Mouse (Mus musculus): ENCODE data around the gene Sycp2l. TPM values are rescaled to one million over a fixed set of nuclear protein-coding genes. Genes with fewer than 3 reads are reported as not detected.

The Sycp2l gene
- under 1 TPM in 1 of 2 experiments, not detected in 1; 0.18 TPM for total RNA-seq (2021)
- long read RNA-seq = 0 reads

DNA sequence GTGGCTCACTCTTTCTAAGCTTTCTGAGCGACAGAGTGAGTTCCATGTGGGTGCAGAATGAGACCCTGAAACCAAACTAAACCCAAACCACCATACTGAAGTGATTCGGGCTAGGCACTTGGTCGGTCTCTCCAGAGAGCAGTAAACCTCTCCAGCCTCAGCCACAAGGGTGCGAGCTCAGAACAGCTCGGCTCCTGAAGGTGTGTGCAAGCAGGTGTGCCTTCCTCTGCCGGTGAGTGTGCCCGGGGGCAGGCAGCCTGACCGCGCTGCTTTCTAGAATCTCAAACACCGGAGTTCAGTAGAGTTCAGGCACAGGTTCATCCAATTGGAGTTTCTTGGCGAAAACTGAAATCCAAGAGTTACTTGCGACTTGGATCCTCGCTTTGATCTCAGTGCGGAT lies at the start of gene Sycp2l:
Gene Sycp2l, plus strand, starts transcription at position 368 of the 400 bp plus-strand sequence.
- no peak for DNase-seq (ENCODE audit: low spot score in 2 of 2)

- DNase-seq (ENCODE audit: low spot score in 2 of 2) = no peak
These were observed 46.5 kb upstream of the Sycp2l start for GRCm38 (mm10) chr13:41067618-41068017.

- no peak for DNase-seq (ENCODE audit: low spot score in 2 of 2)
These were observed 42.5 kb upstream of the Sycp2l start for GRCm38 (mm10) chr13:41071617-41072016.

DNA sequence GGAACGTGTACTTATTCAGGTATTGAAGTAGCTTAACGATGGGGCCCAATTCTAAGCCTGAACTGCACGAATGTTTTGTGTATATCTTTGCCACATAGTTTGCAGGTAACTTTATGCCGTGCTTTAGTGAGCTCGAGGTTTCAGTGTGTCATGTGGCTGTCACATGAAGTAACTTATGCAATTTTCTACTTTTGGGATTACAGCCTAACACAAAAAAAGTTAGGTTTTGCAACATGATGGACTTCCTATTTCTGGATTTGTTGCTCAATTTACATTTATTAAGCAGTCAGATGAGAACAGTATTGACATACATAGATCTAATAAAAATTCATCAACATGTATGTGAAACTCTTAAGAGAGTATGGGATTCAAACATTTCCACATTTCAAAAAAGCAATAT lies 40.3 kb upstream of the Sycp2l start:
- no peak for DNase-seq (ENCODE audit: low spot score in 2 of 2)

DNA sequence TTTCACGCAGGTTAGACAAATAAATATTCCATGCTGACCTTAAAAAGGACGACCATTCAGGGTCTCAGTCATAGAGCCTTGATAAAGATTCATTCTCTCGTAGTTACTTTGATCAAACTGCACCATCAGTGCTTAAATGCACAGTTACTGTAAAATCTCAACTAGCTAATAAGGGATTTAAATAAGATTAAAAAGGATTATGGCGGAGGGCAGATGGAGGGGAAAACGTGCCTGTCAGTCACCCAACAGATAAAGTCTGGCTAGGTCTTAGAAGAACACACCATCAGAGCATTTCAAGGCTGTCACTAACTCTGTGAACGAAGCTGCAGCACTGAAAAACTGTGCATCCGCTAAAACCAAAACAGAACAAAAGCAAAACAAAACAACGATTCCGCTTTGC lies 36.2 kb upstream of the Sycp2l start:
- no peak for DNase-seq (ENCODE audit: low spot score in 2 of 2)

GRCm38 (mm10) chr13:41078690-41079420 lies 35.3 kb upstream of the Sycp2l start:
- no peak for DNase-seq (ENCODE audit: low spot score in 2 of 2)

DNA sequence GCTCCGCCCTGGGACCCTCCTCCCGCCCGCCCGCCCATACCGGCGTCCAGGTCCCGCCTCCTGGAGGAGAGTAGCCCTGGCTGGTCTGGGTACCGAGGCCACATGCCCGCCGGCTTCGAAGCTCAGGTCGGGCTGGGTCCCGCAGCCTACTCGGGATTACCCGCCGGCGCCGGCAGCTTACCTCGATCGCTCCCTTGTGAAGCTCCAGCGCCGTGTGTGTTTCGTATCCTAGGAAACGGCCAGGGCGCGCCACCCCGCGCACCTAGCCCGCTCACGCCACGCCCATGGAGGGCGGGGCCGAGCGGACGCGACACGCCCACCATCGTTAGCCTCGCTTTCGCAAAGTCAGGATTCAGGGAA lies 34.7 kb upstream of the Sycp2l start, which contains the start of gene Mak:
Gene Mak, minus strand, starts transcription at position 286 of the 360 bp plus-strand sequence.
- peak; percentile 35 to 57 for DNase-seq (ENCODE audit: low spot score in 2 of 2)

DNA sequence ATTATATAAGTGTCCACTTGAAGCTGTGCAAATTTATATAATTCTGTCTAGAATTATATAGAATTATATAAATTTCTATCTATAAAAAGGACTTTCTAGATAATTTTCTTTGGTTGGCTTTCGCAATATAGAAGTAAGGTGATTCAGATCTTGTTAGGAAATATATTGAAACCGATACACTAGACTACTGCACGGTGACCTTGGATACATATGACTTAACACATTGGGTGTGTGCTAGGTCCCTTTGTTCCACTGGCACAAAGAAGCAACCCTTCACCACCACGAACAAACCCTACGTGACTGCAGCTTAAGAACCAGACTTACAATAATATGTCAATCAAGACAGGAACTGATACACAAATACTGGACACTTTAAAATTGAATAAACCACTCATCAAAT lies 34.2 kb upstream of the Sycp2l start:
- DNase-seq (ENCODE audit: low spot score in 2 of 2) = no peak

DNA sequence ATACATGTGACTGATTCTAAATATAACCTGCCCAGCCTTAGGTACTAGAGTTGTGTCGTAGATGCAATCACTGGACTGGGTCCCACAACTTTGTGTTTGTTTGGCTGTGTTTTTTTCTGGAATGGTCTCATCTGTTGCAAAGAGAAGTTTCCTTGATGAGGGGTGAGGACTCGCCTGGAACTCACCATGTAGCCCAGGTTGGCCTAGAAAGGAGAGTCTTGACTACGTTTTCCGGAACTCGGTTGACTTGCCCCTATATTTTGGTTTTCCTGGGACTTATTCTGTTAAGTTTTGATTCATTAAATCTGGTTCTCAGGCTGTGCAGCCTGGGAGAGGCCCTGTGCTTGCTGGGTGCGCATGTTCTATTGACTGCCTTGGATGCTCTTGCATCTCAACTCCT lies 33.4 kb upstream of the Sycp2l start:
- DNase-seq (ENCODE audit: low spot score in 2 of 2) = no peak

DNA sequence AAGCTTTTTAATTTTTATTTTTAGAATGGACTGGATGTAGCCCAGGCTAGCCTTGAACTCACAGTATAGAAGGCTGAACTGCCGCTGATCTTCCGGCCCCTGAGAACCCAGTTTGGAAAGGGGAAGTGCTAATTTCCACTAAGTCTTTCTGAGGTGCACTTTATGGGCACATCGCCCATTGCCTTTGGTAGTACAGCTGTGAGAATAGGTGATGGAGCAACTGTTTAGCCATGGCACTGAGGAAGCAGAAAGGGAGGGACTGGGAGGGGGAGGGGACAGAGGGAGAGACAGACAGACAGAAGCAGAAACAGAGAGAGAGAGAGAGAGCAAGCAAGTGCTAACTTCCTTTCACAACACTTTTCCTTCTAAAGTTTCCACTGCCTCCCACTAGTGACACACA lies 29.6 kb upstream of the Sycp2l start:
- DNase-seq (ENCODE audit: low spot score in 2 of 2) = no peak

DNA sequence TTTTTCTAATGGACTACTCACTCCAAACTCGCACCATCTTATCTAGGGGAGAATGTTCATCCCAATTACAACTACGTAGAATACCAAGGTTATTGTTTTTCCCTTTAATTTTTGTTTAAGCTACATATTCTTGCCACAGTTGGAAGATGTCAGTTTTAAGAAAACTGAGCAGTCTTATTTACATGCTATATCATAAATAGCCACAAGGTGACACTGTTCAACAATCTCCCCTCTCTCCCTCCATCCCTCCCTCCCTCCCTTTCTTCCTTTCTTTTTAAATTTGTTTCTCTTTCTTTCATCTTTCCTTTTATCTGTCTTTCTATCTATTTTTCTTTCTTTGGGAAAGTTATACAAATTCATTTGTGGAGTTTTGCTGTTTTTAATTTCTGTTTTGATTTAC lies 29.0 kb upstream of the Sycp2l start:
- no peak for DNase-seq (ENCODE audit: low spot score in 2 of 2)

DNA sequence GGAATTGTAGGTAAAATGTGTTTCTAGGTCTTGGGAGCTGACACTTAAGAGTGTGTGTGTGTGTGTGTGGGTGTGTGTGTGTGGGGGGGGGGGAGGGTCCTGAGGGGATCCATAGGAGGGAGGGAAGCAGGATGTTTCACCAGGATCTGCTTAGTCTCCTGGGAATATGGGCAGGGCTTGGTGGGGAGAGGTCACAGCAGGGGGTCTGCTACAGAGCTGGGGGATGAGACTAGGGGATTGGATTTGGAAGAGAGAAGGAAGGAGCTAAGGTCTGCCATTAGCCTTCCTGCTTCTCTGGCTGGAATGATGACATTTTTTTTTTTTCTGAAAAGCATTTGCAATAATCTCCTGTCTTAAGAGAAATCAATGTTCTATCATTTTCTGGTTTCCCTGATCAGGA lies 25.4 kb upstream of the Sycp2l start:
- DNase-seq (ENCODE audit: low spot score in 2 of 2) = no peak

DNA sequence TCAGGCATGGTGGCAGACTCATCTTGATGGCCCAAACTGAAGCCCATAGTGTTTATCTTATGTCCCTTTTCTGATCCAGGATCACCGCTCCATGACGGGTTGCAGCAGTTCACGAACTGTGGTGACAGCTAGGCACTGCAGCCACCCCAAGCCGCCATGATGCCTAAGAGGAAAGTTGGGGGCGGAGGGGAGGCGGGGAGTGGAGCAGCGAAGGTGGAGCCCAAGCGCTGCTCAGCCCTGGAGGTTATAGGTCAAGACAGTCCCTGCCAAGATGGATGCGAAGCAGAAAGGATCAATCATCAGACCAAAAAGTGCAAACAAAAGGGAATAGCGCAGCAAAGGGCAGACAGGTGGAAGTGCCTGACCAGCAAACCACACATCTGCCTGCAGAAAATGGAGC lies 22.8 kb upstream of the Sycp2l start:
- DNase-seq (ENCODE audit: low spot score in 2 of 2) = no peak

- DNase-seq (ENCODE audit: low spot score in 2 of 2) = no peak
These were observed 19.9 kb upstream of the Sycp2l start for GRCm38 (mm10) chr13:41094160-41094559.

- DNase-seq (ENCODE audit: low spot score in 2 of 2) = no peak
These were observed 16.6 kb upstream of the Sycp2l start for GRCm38 (mm10) chr13:41097324-41098058.

- DNase-seq (ENCODE audit: low spot score in 2 of 2) = no peak
These were observed 15.8 kb upstream of the Sycp2l start for GRCm38 (mm10) chr13:41098325-41098724.

- DNase-seq (ENCODE audit: low spot score in 2 of 2) = no peak
These were observed 14.1 kb upstream of the Sycp2l start for GRCm38 (mm10) chr13:41100031-41100430.

DNA sequence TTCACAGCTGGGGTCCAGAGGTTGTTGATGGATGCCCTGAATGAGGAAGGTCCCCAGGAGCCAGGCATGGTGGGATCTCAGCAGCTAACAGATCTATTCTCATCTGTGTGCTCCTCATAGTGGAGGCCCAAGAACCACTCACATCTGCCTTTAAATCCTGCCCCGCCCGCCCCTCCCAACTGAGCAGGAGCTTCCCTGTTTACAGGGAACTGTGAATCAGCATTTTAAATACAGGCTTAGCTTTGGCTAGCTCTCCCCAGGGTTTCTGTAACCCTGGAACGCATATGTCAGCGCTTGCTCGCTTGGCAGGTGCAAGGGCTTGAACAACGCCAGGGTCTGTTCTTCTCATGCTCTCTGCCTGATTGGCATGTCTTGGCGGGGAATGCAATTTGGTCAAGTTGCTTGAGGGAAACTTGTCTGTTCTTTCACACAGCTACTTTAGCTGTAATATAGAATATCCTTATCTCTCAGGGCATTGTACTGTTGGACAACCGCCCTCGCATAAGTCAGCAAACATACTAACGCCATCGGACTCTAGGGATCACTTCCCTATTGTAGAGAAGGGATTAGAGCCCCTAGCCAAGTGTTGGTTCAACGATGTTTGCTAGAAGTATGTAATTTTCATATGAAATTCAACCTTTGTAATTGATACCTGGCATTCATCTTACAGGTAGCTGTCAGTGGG lies 10.1 kb upstream of the Sycp2l start:
- no peak for DNase-seq (ENCODE audit: low spot score in 2 of 2)

DNA sequence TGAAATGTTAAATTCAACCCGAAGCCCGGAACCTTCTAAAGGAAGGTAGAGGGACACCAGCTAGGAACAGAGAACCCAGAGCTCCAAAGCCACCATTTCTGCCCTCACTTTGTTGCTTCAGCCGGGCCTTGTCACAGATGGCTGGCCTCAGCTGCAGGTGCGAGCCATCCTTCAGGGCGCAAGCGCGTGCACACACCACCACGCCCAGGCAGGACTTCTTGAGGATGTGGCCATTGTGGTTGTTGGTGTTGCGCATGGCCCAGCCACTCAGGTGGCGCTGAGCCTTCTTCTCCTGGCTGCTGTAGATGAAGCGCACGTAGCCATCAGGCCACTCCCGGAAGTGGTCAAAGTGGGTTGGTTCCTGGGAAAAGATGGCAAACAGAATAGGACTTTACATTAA lies 8.6 kb upstream of the Sycp2l start:
- DNase-seq (ENCODE audit: low spot score in 2 of 2) = no peak

DNA sequence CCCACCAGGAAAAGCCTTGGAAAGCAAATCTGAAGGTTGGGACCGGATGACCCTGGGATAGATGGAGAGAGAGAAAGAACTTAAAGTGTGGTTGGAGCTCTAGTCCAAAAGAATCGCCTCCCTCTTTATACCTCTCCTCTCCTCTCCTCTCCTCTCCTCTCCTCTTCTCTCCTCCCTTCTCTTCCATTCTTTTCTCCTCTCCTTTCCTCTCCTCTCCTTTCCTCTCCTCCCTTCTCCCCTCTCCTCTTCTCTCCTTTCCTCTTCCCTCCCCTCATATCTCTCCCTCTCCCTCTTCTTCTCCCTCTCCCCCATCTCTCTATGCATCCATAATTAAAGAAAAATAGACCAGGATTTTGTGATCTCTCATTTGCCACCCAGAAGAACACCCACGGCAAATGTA lies 3.2 kb upstream of the Sycp2l start, which contains the start of gene Gcm2:
Gene Gcm2, minus strand, starts transcription at position 101 of the 400 bp plus-strand sequence.
- no peak for DNase-seq (ENCODE audit: low spot score in 2 of 2)

GRCm38 (mm10) chr13:41119152-41119945 lies 5.2 kb downstream of the Sycp2l start:
- DNase-seq (ENCODE audit: low spot score in 2 of 2) = no peak

Data from layer of hippocampus, postnatal 10 days (tissue).